ENCODE assay signal across 8 mouse cellular contexts in genomic region chr6:124903580-124904151, GRCm38 (mm10). TPM values are rescaled to one million over a fixed set of nuclear protein-coding genes. Genes with fewer than 3 reads are reported as not detected.
DNase-seq lines count a peak whose midpoint lies in the region; ATAC-seq and TF ChIP-seq lines count a peak whose summit lies in the region.

No protein-coding gene starts in this region.

- peak; percentile 78 for TF ChIP-seq CTCF in layer of hippocampus, adult 2 months (conservative IDR thresholded peaks at IDR 0.05)
- peak; percentile 100 for TF ChIP-seq CTCF in lung, embryonic 14.5 days (IDR thresholded peaks at IDR 0.05; ENCODE audit: low read depth)
- peak; percentile 94 for TF ChIP-seq CTCF in olfactory bulb, adult 2 months (IDR thresholded peaks at IDR 0.05; ENCODE audit: insufficient read depth, low read depth, low read length)
- TF ChIP-seq CTCF in thymus, adult 2 months (IDR thresholded peaks at IDR 0.05; ENCODE audit: borderline replicate concordance, control insufficient read depth, extremely low read depth, insufficient read depth, low read length, poor library complexity), result peak; percentile 97

- H3K4me3 ChIP-seq in forebrain, embryonic 15.5 days, result peak overlapping the region; percentile 40
- peak overlapping the region; percentile 59 for H3K4me3 ChIP-seq in layer of hippocampus, adult 2 months
- peak overlapping the region; percentile 50 for H3K4me3 ChIP-seq in lung, embryonic 14.5 days (ENCODE audit: low read depth, low read length)
- H3K4me3 ChIP-seq in olfactory bulb, adult 2 months (ENCODE audit: insufficient read depth, low read depth, low read length), result peak overlapping the region; percentile 34
- peak overlapping the region; percentile 41 for H3K4me3 ChIP-seq in thymus, adult 2 months (ENCODE audit: control insufficient read depth, insufficient read depth, low read length)

- H3K9ac ChIP-seq in forebrain, embryonic 15.5 days (replicated peaks), result peak overlapping the region; percentile 72
- peak overlapping the region; percentile 75 for H3K9ac ChIP-seq in lung, embryonic 14.5 days

- H3K4me1 ChIP-seq in forebrain, embryonic 15.5 days, result peaks cover 25% of the 10 kb centered on the region
- H3K4me1 ChIP-seq in lung, embryonic 14.5 days (ENCODE audit: insufficient read depth), result peaks cover 8% of the 10 kb centered on the region; the same call in 1 of the 2 replicates
- peaks cover 13% of the 10 kb centered on the region for H3K4me1 ChIP-seq in olfactory bulb, adult 2 months (ENCODE audit: control insufficient read depth, insufficient read depth, low read length)
- peaks cover 54% of the 10 kb centered on the region for H3K4me1 ChIP-seq in thymus, adult 2 months (replicated peaks; ENCODE audit: control insufficient read depth, insufficient read depth, low read length)

- under 1% methylated on average over 23 of the region's 23 CpGs for WGBS in forebrain, embryonic 15.5 days
- WGBS in lung, embryonic 14.5 days, result under 1% methylated on average over 23 of the region's 23 CpGs
- under 1% methylated on average over 23 of the region's 23 CpGs for WGBS in olfactory bulb, adult 2 months
- under 1% methylated on average over 23 of the region's 23 CpGs for WGBS in thymus, adult 2 months

- H3K4me2 ChIP-seq in forebrain, embryonic 15.5 days (replicated peaks), result peak overlapping the region; percentile 65
- peak overlapping the region; percentile 93 for H3K4me2 ChIP-seq in lung, embryonic 14.5 days

- H3K27ac ChIP-seq in forebrain, embryonic 15.5 days (replicated peaks), result peak overlapping the region; percentile 99
- H3K27ac ChIP-seq in layer of hippocampus, adult 2 months, result peak overlapping the region; percentile 97
- H3K27ac ChIP-seq in lung, embryonic 14.5 days (ENCODE audit: low read depth), result peak overlapping the region; percentile 98
- H3K27ac ChIP-seq in olfactory bulb, adult 2 months (ENCODE audit: insufficient read depth, low read depth, low read length), result peak overlapping the region; percentile 88
- peak overlapping the region; percentile 95 for H3K27ac ChIP-seq in thymus, adult 2 months (ENCODE audit: control insufficient read depth, insufficient read depth, low read length)

- no peaks in the 10 kb centered on the region for H3K36me3 ChIP-seq in forebrain, embryonic 15.5 days
- no peaks in the 10 kb centered on the region for H3K36me3 ChIP-seq in lung, embryonic 14.5 days (ENCODE audit: insufficient read depth)
- H3K36me3 ChIP-seq in thymus, adult 2 months (ENCODE audit: control insufficient read depth, insufficient read depth, low read length), result no peaks in the 10 kb centered on the region

- ATAC-seq in forebrain, embryonic 15.5 days (replicated peaks), result peak; percentile 81
- ATAC-seq in lung, embryonic 14.5 days (ENCODE audit: insufficient read depth), result peak; percentile 82

- peak; percentile 99 for DNase-seq in ES-CJ7 (ENCODE audit: low read depth, low spot score)
- DNase-seq in cerebellum, adult 11 months, result peak; percentile 98
- peak; percentile 97 to 98 for DNase-seq in heart, postnatal 36 days
- peak; percentile 88 to 92 for DNase-seq in layer of hippocampus, adult 2 months (ENCODE audit: low spot score in 2 of 2)
- peak; percentile 98 for DNase-seq in lung, embryonic 14.5 days
- peak; percentile 99 for DNase-seq in thymus, adult 2 months

- no peaks in the 10 kb centered on the region for H3K9me3 ChIP-seq in forebrain, embryonic 15.5 days
- no peaks in the 10 kb centered on the region for H3K9me3 ChIP-seq in lung, embryonic 14.5 days (ENCODE audit: low read depth, low read length)

- 0 out of 2 replicates have a peak, but pooled peaks have one; percentile 32 for TF ChIP-seq POLR2A in olfactory bulb, adult 2 months (IDR thresholded peaks at IDR 0.05; ENCODE audit: insufficient read depth, low read depth, low read length)
- no peak for TF ChIP-seq POLR2A in thymus, adult 2 months (IDR thresholded peaks at IDR 0.05; ENCODE audit: control insufficient read depth, extremely low read depth, insufficient read depth, low read length, poor library complexity)

- intact Hi-C loops in heart, postnatal 36 days (cut with DNase I), result loop anchor here (1.0 to 5.0 kb wide), 7 partner anchors 14 to 181 kb away; partner anchors contain the start of genes Cops7a and Zfp384

- H3K27me3 ChIP-seq in forebrain, embryonic 15.5 days, result no peaks in the 10 kb centered on the region
- no peaks in the 10 kb centered on the region for H3K27me3 ChIP-seq in lung, embryonic 14.5 days (ENCODE audit: insufficient read depth, low read length)
- H3K27me3 ChIP-seq in thymus, adult 2 months (ENCODE audit: control insufficient read depth, insufficient read depth, low read length), result no peaks in the 10 kb centered on the region

RNA-seq across cellular contexts. Expression of gene Lag3, which starts 7.8 kb away (rescaled TPM):
- polyA plus RNA-seq in forebrain, embryonic 15.5 days (2015; fragmentation: Nextera tagmentation; extraction: Ambion mirVana), result 2.6 and 3.3 TPM in 2 replicates
- under 1 TPM; 0.19 to 0.43 TPM for total RNA-seq in heart, postnatal 36 days (2021)
- 1 to 10 TPM; 1.3 to 1.7 TPM for total RNA-seq in layer of hippocampus, adult 2 months (2021)
- 1.4 and 2.2 TPM in 2 replicates for polyA plus RNA-seq in lung, embryonic 14.5 days (2014; fragmentation: Nextera tagmentation; extraction: Ambion mirVana)
- not detected in 2 replicates for polyA plus RNA-seq in olfactory bulb, adult 2 months (2012; ENCODE audit: insufficient read depth, insufficient read length, low replicate concordance, missing spikeins)
- 27.7 and 30.1 TPM in 2 replicates for polyA plus RNA-seq in thymus, adult 2 months (2012; rRNA removed)

RNA-seq across cellular contexts. Expression of gene Cd4, which starts 15.6 kb away (rescaled TPM):
- polyA plus RNA-seq in forebrain, embryonic 15.5 days (2015; fragmentation: Nextera tagmentation; extraction: Ambion mirVana), result 0.15 TPM in 1 of 2 replicates, not detected in the other
- under 1 TPM; 0.72 to 0.76 TPM for total RNA-seq in heart, postnatal 36 days (2021)
- total RNA-seq in layer of hippocampus, adult 2 months (2021), result under 1 TPM; 0.18 to 0.47 TPM
- polyA plus RNA-seq in lung, embryonic 14.5 days (2014; fragmentation: Nextera tagmentation; extraction: Ambion mirVana), result 0.11 TPM in 1 of 2 replicates, not detected in the other
- 395 and 682 TPM in 2 replicates for polyA plus RNA-seq in olfactory bulb, adult 2 months (2012; ENCODE audit: insufficient read depth, insufficient read length, low replicate concordance, missing spikeins)
- 549 and 565 TPM in 2 replicates for polyA plus RNA-seq in thymus, adult 2 months (2012; rRNA removed)

RNA-seq across cellular contexts. Expression of gene Ptms, which starts 16.2 kb away (rescaled TPM):
- polyA plus RNA-seq in forebrain, embryonic 15.5 days (2015; fragmentation: Nextera tagmentation; extraction: Ambion mirVana), result 772 and 823 TPM in 2 replicates
- total RNA-seq in heart, postnatal 36 days (2021), result 100 to 1,000 TPM; 192 to 194 TPM
- total RNA-seq in layer of hippocampus, adult 2 months (2021), result 1,000 to 10,000 TPM in 1 of 2 experiments, 100 to 1,000 TPM in 1; 991 to 1,057 TPM
- polyA plus RNA-seq in lung, embryonic 14.5 days (2014; fragmentation: Nextera tagmentation; extraction: Ambion mirVana), result 377 and 442 TPM in 2 replicates
- polyA plus RNA-seq in olfactory bulb, adult 2 months (2012; ENCODE audit: insufficient read depth, insufficient read length, low replicate concordance, missing spikeins), result not detected in 2 replicates
- 1,595 and 1,797 TPM in 2 replicates for polyA plus RNA-seq in thymus, adult 2 months (2012; rRNA removed)

RNA-seq across cellular contexts. Expression of gene Mlf2, which starts 27.5 kb away (rescaled TPM):
- polyA plus RNA-seq in forebrain, embryonic 15.5 days (2015; fragmentation: Nextera tagmentation; extraction: Ambion mirVana), result 507 and 513 TPM in 2 replicates
- 100 to 1,000 TPM; 195 to 197 TPM for total RNA-seq in heart, postnatal 36 days (2021)
- 100 to 1,000 TPM; 627 to 642 TPM for total RNA-seq in layer of hippocampus, adult 2 months (2021)
- 390 and 401 TPM in 2 replicates for polyA plus RNA-seq in lung, embryonic 14.5 days (2014; fragmentation: Nextera tagmentation; extraction: Ambion mirVana)
- polyA plus RNA-seq in olfactory bulb, adult 2 months (2012; ENCODE audit: insufficient read depth, insufficient read length, low replicate concordance, missing spikeins), result not detected in 2 replicates
- 404 and 428 TPM in 2 replicates for polyA plus RNA-seq in thymus, adult 2 months (2012; rRNA removed)

RNA-seq across cellular contexts. Expression of gene Gpr162, which starts 39.9 kb away (rescaled TPM):
- polyA plus RNA-seq in forebrain, embryonic 15.5 days (2015; fragmentation: Nextera tagmentation; extraction: Ambion mirVana), result 25.2 and 25.9 TPM in 2 replicates
- total RNA-seq in heart, postnatal 36 days (2021), result under 1 TPM; 0.72 to 0.98 TPM
- total RNA-seq in layer of hippocampus, adult 2 months (2021), result 100 to 1,000 TPM; 181 to 199 TPM
- 0.08 and 0.30 TPM in 2 replicates for polyA plus RNA-seq in lung, embryonic 14.5 days (2014; fragmentation: Nextera tagmentation; extraction: Ambion mirVana)
- not detected in 2 replicates for polyA plus RNA-seq in olfactory bulb, adult 2 months (2012; ENCODE audit: insufficient read depth, insufficient read length, low replicate concordance, missing spikeins)
- 136 and 138 TPM in 2 replicates for polyA plus RNA-seq in thymus, adult 2 months (2012; rRNA removed)

Comparison
In these comparisons a context has a peak if more than half of its experiments do, and no peak if none do; other contexts are left out.
1. Peak in every context shown above with its lines: DNase-seq, ATAC-seq, H3K4me3 ChIP-seq and H3K27ac ChIP-seq.
2. RNA of gene Cd4, which starts 15.6 kb away (polyA plus RNA-seq): 395 to 682 TPM in olfactory bulb, adult 2 months and 549 to 565 TPM in thymus, adult 2 months; 0.15 TPM in forebrain, embryonic 15.5 days and 0.11 TPM in lung, embryonic 14.5 days; every median in the first group is over 100 times any median in the second.